Mouse (Mus musculus): ENCODE measurements around the gene Rpl23a.

DNA sequence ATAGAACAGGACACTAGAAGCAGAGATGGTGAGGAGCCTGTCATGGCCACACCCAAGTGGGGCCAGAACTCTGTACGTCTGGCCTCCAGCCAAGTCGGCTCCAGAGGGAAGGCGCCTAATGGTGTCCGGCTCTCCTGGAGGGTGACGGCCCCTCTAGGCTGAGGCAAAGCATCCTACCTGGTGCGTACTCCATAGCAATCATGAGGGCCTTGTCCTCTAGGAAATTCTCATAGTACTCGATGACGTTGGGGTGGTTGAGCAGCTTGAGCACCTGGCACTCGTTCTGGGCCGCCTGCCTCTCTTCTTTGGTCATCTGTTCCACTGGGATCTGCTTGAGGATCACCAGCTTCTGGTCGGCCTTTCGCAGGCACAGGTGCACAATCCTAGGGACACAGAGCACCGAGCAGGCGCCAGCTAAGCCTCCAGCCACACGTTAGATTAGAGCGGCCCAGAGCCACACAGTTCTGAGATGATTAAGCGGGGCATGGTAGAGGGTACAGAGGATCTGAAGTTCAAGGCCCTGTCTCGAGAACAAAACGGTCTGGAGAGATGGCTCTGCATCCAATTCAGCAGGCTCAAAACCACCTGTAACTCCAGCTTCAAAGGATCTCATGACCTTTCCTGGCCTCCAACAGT is 10.5 kb downstream of the Rpl23a start:
- TF ChIP-seq CTCF (IDR thresholded peaks at IDR 0.05; ENCODE audit: low read depth, low read length) (no peak), GATA2 (IDR thresholded peaks at IDR 0.05; ENCODE audit: borderline replicate concordance, low read depth, low read length) (no peak), GATA1 (IDR thresholded peaks at IDR 0.05; ENCODE audit: borderline replicate concordance, low read length) (no peak)
